Mouse (Mus musculus): ENCODE data around the gene Memo1. TPM values are rescaled to one million over a fixed set of nuclear protein-coding genes. Genes with fewer than 3 reads are reported as not detected.
"Not testable (repeated sequence)": the region's sequence is repeated elsewhere in the genome, so short reads cannot be mapped to it uniquely, and the experiment has no call there.

Gene Memo1
- polyA plus RNA-seq, 1 experiment from 2014 or later: 61.5 TPM

GRCm38 (mm10) chr17:74315445-74316308 lies 20.4 kb upstream of the Memo1 start:
- WGBS: under 1% methylated on average over 45 of the region's 45 CpGs
- DNase-seq (ENCODE audit: low spot score): no peak
- ATAC-seq (ENCODE audit: low FRiP score, low TSS enrichment): no peak

GRCm38 (mm10) chr17:74306021-74306420 lies 10.7 kb upstream of the Memo1 start:
- no peak overlapping the region for H3K4me2 ChIP-seq (replicated peaks; ENCODE audit: low read depth)
- DNase-seq (ENCODE audit: low spot score) (no peak), ATAC-seq (ENCODE audit: low FRiP score, low TSS enrichment) (no peak)
- no peak for TF ChIP-seq CTCF (IDR thresholded peaks at IDR 0.05; ENCODE audit: low read depth)
- TF ChIP-seq EP300 (optimal IDR thresholded peaks at IDR 0.05): no peak
- no peak overlapping the region for H3K27ac ChIP-seq (replicated peaks)
- no peaks in the 10 kb centered on the region for H3K9me3 ChIP-seq (ENCODE audit: control insufficient read depth, low read length)
- H3K4me3 ChIP-seq (ENCODE audit: low read depth, low read length): no peak overlapping the region
- no peak overlapping the region for H3K9ac ChIP-seq (ENCODE audit: low read length)
- H3K27me3 ChIP-seq (ENCODE audit: control insufficient read depth, insufficient read depth, low read length): no peaks in the 10 kb centered on the region
- H3K36me3 ChIP-seq (ENCODE audit: control insufficient read depth, insufficient read depth, low read length): peaks cover 4% of the 10 kb centered on the region; the same call in 1 of the 2 replicates
- no peaks in the 10 kb centered on the region for H3K4me1 ChIP-seq (replicated peaks; ENCODE audit: control insufficient read depth, insufficient read depth)
- WGBS: 95% methylated on average over 1 of the region's 1 CpGs

More at GRCm38 (mm10) chr17:74315445-74316308, 20.4 kb upstream of the Memo1 start:
- Histone ChIP-seq H3K9me3 (ENCODE audit: control insufficient read depth, low read length) (no peaks in the 10 kb centered on the region), H3K27me3 (ENCODE audit: control insufficient read depth, insufficient read depth, low read length) (no peaks in the 10 kb centered on the region), H3K4me3 (ENCODE audit: low read depth, low read length) (peak overlapping the region; percentile 76), H3K27ac (replicated peaks) (peak overlapping the region; percentile 85), H3K4me1 (replicated peaks; ENCODE audit: control insufficient read depth, insufficient read depth) (no peaks in the 10 kb centered on the region), H3K4me2 (replicated peaks; ENCODE audit: low read depth) (peak overlapping the region; percentile 82), H3K9ac (ENCODE audit: low read length) (peak overlapping the region; percentile 78), H3K36me3 (ENCODE audit: control insufficient read depth, insufficient read depth, low read length) (no peaks in the 10 kb centered on the region)
- TF ChIP-seq EP300 (optimal IDR thresholded peaks at IDR 0.05): no peak
- TF ChIP-seq CTCF (IDR thresholded peaks at IDR 0.05; ENCODE audit: low read depth): no peak

- H3K27ac ChIP-seq (replicated peaks): no peak overlapping the region
- no peak overlapping the region for H3K4me2 ChIP-seq (replicated peaks; ENCODE audit: low read depth)
- H3K36me3 ChIP-seq (ENCODE audit: control insufficient read depth, insufficient read depth, low read length): peaks cover 4% of the 10 kb centered on the region; the same call in 1 of the 2 replicates
- H3K4me1 ChIP-seq (replicated peaks; ENCODE audit: control insufficient read depth, insufficient read depth): no peaks in the 10 kb centered on the region
- H3K4me3 ChIP-seq (ENCODE audit: low read depth, low read length): no peak overlapping the region
- H3K27me3 ChIP-seq (ENCODE audit: control insufficient read depth, insufficient read depth, low read length): no peaks in the 10 kb centered on the region
- no peak for ATAC-seq (ENCODE audit: low FRiP score, low TSS enrichment)
- 91% methylated on average over 4 of the region's 4 CpGs for WGBS
- no peak overlapping the region for H3K9ac ChIP-seq (ENCODE audit: low read length)
- no peaks in the 10 kb centered on the region for H3K9me3 ChIP-seq (ENCODE audit: control insufficient read depth, low read length)
- no peak for DNase-seq (ENCODE audit: low spot score)
- TF ChIP-seq EP300 (optimal IDR thresholded peaks at IDR 0.05) (no peak), CTCF (IDR thresholded peaks at IDR 0.05; ENCODE audit: low read depth) (no peak)
Observed at GRCm38 (mm10) chr17:74305616-74306015, 10.3 kb upstream of the Memo1 start.

- Histone ChIP-seq H3K27ac (replicated peaks) (no peak overlapping the region), H3K27me3 (ENCODE audit: control insufficient read depth, insufficient read depth, low read length) (no peaks in the 10 kb centered on the region), H3K4me1 (replicated peaks; ENCODE audit: control insufficient read depth, insufficient read depth) (no peaks in the 10 kb centered on the region), H3K36me3 (ENCODE audit: control insufficient read depth, insufficient read depth, low read length) (peaks cover 4% of the 10 kb centered on the region; the same call in 1 of the 2 replicates), H3K9ac (ENCODE audit: low read length) (no peak overlapping the region), H3K9me3 (ENCODE audit: control insufficient read depth, low read length) (no peaks in the 10 kb centered on the region), H3K4me2 (replicated peaks; ENCODE audit: low read depth) (no peak overlapping the region), H3K4me3 (ENCODE audit: low read depth, low read length) (no peak overlapping the region)
- no peak for ATAC-seq (ENCODE audit: low FRiP score, low TSS enrichment)
- no peak for DNase-seq (ENCODE audit: low spot score)
- TF ChIP-seq CTCF (IDR thresholded peaks at IDR 0.05; ENCODE audit: low read depth) (no peak), EP300 (optimal IDR thresholded peaks at IDR 0.05) (no peak)
- 82% methylated on average over 4 of the region's 4 CpGs for WGBS
Observed at GRCm38 (mm10) chr17:74304060-74304459, 8.7 kb upstream of the Memo1 start.

- WGBS: 89% methylated on average over 5 of the region's 5 CpGs
- DNase-seq (ENCODE audit: low spot score) (no peak), ATAC-seq (ENCODE audit: low FRiP score, low TSS enrichment) (no peak)
- no peaks in the 10 kb centered on the region for H3K27me3 ChIP-seq (ENCODE audit: control insufficient read depth, insufficient read depth, low read length)
- no peak overlapping the region for H3K27ac ChIP-seq (replicated peaks)
- no peak overlapping the region for H3K4me2 ChIP-seq (replicated peaks; ENCODE audit: low read depth)
- H3K9me3 ChIP-seq (ENCODE audit: control insufficient read depth, low read length): no peaks in the 10 kb centered on the region
- no peaks in the 10 kb centered on the region for H3K4me1 ChIP-seq (replicated peaks; ENCODE audit: control insufficient read depth, insufficient read depth)
- H3K9ac ChIP-seq (ENCODE audit: low read length): no peak overlapping the region
- TF ChIP-seq EP300 (optimal IDR thresholded peaks at IDR 0.05) (no peak), CTCF (IDR thresholded peaks at IDR 0.05; ENCODE audit: low read depth) (no peak)
- no peak overlapping the region for H3K4me3 ChIP-seq (ENCODE audit: low read depth, low read length)
- peaks cover 4% of the 10 kb centered on the region; the same call in 1 of the 2 replicates for H3K36me3 ChIP-seq (ENCODE audit: control insufficient read depth, insufficient read depth, low read length)
Observed at GRCm38 (mm10) chr17:74300089-74300488, 4.8 kb upstream of the Memo1 start.

GRCm38 (mm10) chr17:74296991-74297390 lies 1.7 kb upstream of the Memo1 start:
- H3K4me2 ChIP-seq (replicated peaks; ENCODE audit: low read depth); ATAC-seq (ENCODE audit: low FRiP score, low TSS enrichment); H3K9ac ChIP-seq (ENCODE audit: low read length); H3K27ac ChIP-seq (replicated peaks); H3K36me3 ChIP-seq (ENCODE audit: control insufficient read depth, insufficient read depth, low read length); H3K9me3 ChIP-seq (ENCODE audit: control insufficient read depth, low read length); H3K4me3 ChIP-seq (ENCODE audit: low read depth, low read length); DNase-seq (ENCODE audit: low spot score); H3K27me3 ChIP-seq (ENCODE audit: control insufficient read depth, insufficient read depth, low read length); H3K4me1 ChIP-seq (replicated peaks; ENCODE audit: control insufficient read depth, insufficient read depth): not testable (repeated sequence)
- 84% methylated on average over 5 of the region's 5 CpGs for WGBS
